Comparison of ENCODE assay signal across 7 mouse cellular contexts in genomic region chr19:5474281-5475068, GRCm38 (mm10). TPM values are rescaled to one million over a fixed set of nuclear protein-coding genes. Genes with fewer than 3 reads are reported as not detected.
DNase-seq lines count a peak whose midpoint lies in the region; ATAC-seq lines count a peak whose summit lies in the region.

No protein-coding gene starts in this region.

- H3K27me3 ChIP-seq in heart, embryonic 11.5 days (ENCODE audit: control insufficient read depth, insufficient read depth, low read length), result no peaks in the 10 kb centered on the region
- H3K27me3 ChIP-seq in midbrain, embryonic 14.5 days (ENCODE audit: control insufficient read depth, insufficient read depth, low read length), result no peaks in the 10 kb centered on the region

- no peaks in the 10 kb centered on the region for H3K9me3 ChIP-seq in heart, embryonic 11.5 days (replicated peaks; ENCODE audit: control insufficient read depth, low read length)
- H3K9me3 ChIP-seq in midbrain, embryonic 14.5 days (ENCODE audit: control insufficient read depth, low read length), result no peaks in the 10 kb centered on the region

- peak; percentile 49 for DNase-seq in urinary bladder, postnatal 14 days (ENCODE audit: low spot score)
- no peak for DNase-seq in urinary bladder, postnatal 10 days (ENCODE audit: low spot score)
- peak; percentile 63 to 66 for DNase-seq in cerebellum, postnatal 14 days
- peak; percentile 24 to 65 for DNase-seq in kidney, postnatal 36 days
- peak; percentile 75 for DNase-seq in midbrain, embryonic 14.5 days
- no peak for DNase-seq in layer of hippocampus, adult 9-11 months

- peaks cover 11% of the 10 kb centered on the region for H3K36me3 ChIP-seq in heart, embryonic 11.5 days (ENCODE audit: control insufficient read depth, insufficient read depth, low read length)
- 0 out of 2 replicates have a peak, but pooled peaks cover 4% of the 10 kb centered on the region for H3K36me3 ChIP-seq in midbrain, embryonic 14.5 days (ENCODE audit: control insufficient read depth, insufficient read depth, low read length)

- H3K9ac ChIP-seq in heart, embryonic 11.5 days (ENCODE audit: low read depth, low read length), result peak overlapping the region; percentile 82
- peak overlapping the region; percentile 76 for H3K9ac ChIP-seq in midbrain, embryonic 14.5 days (replicated peaks; ENCODE audit: low read length)

- peak overlapping the region; percentile 74 for H3K4me2 ChIP-seq in heart, embryonic 11.5 days
- H3K4me2 ChIP-seq in midbrain, embryonic 14.5 days (ENCODE audit: low read length), result peak overlapping the region; percentile 95

- under 1% methylated on average over 44 of the region's 68 CpGs for WGBS in heart, embryonic 11.5 days (ENCODE audit: insufficient replicate concordance)
- under 1% methylated on average over 63 of the region's 68 CpGs for WGBS in midbrain, embryonic 14.5 days

- H3K27ac ChIP-seq in heart, embryonic 11.5 days (ENCODE audit: low read depth, low read length), result peak overlapping the region; percentile 86
- H3K27ac ChIP-seq in midbrain, embryonic 14.5 days (replicated peaks; ENCODE audit: low read depth, low read length), result peak overlapping the region; percentile 61

- H3K4me1 ChIP-seq in heart, embryonic 11.5 days (ENCODE audit: control insufficient read depth, insufficient read depth, low read length), result peaks cover 16% of the 10 kb centered on the region
- peaks cover 21% of the 10 kb centered on the region for H3K4me1 ChIP-seq in midbrain, embryonic 14.5 days (ENCODE audit: control insufficient read depth, insufficient read depth, low read length)

- peak; percentile 54 for ATAC-seq in heart, embryonic 11.5 days (replicated peaks; ENCODE audit: insufficient number of reproducible peaks, low FRiP score, low TSS enrichment)
- peak; percentile 62; the same call in 1 of the 2 replicates for ATAC-seq in midbrain, embryonic 14.5 days (ENCODE audit: low FRiP score, low TSS enrichment)

- peak overlapping the region; percentile 68 for H3K4me3 ChIP-seq in heart, embryonic 11.5 days (ENCODE audit: low read depth, low read length)
- peak overlapping the region; percentile 53 for H3K4me3 ChIP-seq in midbrain, embryonic 14.5 days (replicated peaks; ENCODE audit: low read depth, low read length)

RNA-seq across cellular contexts. Expression of gene Efemp2, which starts 0.7 kb away (rescaled TPM):
- polyA plus RNA-seq in heart, embryonic 11.5 days (2014; fragmentation: Nextera tagmentation; extraction: Ambion mirVana), result 72.2 and 72.5 TPM in 2 replicates
- polyA plus RNA-seq in midbrain, embryonic 14.5 days (2014; fragmentation: Nextera tagmentation; extraction: Ambion mirVana), result 18.0 and 28.7 TPM in 2 replicates

RNA-seq across cellular contexts. Expression of gene Ctsw, which starts 6.2 kb away (rescaled TPM):
- 0.84 and 0.86 TPM in 2 replicates for polyA plus RNA-seq in heart, embryonic 11.5 days (2014; fragmentation: Nextera tagmentation; extraction: Ambion mirVana)
- polyA plus RNA-seq in midbrain, embryonic 14.5 days (2014; fragmentation: Nextera tagmentation; extraction: Ambion mirVana), result 4.3 and 4.9 TPM in 2 replicates

RNA-seq across cellular contexts. Expression of gene Mus81, which starts 13.7 kb away (rescaled TPM):
- 32.2 and 40.0 TPM in 2 replicates for polyA plus RNA-seq in heart, embryonic 11.5 days (2014; fragmentation: Nextera tagmentation; extraction: Ambion mirVana)
- 43.4 and 49.3 TPM in 2 replicates for polyA plus RNA-seq in midbrain, embryonic 14.5 days (2014; fragmentation: Nextera tagmentation; extraction: Ambion mirVana)

RNA-seq across cellular contexts. Expression of gene Fibp, which starts 14.1 kb away (rescaled TPM):
- polyA plus RNA-seq in heart, embryonic 11.5 days (2014; fragmentation: Nextera tagmentation; extraction: Ambion mirVana), result 73.6 and 79.8 TPM in 2 replicates
- polyA plus RNA-seq in midbrain, embryonic 14.5 days (2014; fragmentation: Nextera tagmentation; extraction: Ambion mirVana), result 169 and 199 TPM in 2 replicates

RNA-seq across cellular contexts. Expression of gene Cfl1, which starts 15.8 kb away (rescaled TPM):
- polyA plus RNA-seq in heart, embryonic 11.5 days (2014; fragmentation: Nextera tagmentation; extraction: Ambion mirVana), result 2,455 and 2,528 TPM in 2 replicates
- 4,021 and 4,124 TPM in 2 replicates for polyA plus RNA-seq in midbrain, embryonic 14.5 days (2014; fragmentation: Nextera tagmentation; extraction: Ambion mirVana)

Comparison
In these comparisons a context has a peak if more than half of its experiments do, and no peak if none do; other contexts are left out.
1. DNase-seq: peak in urinary bladder, postnatal 14 days (single experiment), cerebellum, postnatal 14 days (2 of 2), kidney, postnatal 36 days (2 of 2) and midbrain, embryonic 14.5 days (single experiment); none in urinary bladder, postnatal 10 days (single experiment) and layer of hippocampus, adult 9-11 months (single experiment).